Mouse (Mus musculus) thymus, postnatal 4 days (tissue): Measurements from ENCODE around the gene Ahnak.
"Not testable (repeated sequence)": the region's sequence is repeated elsewhere in the genome, so short reads cannot be mapped to it uniquely, and the experiment has no call there.

Experiments used
- DNase-seq: peaks from one replicate; pipeline ENCODE4 v3.0.0; 2021

Gene Ahnak

GRCm38 (mm10) chr19:9105101-9105685 lies 116.1 kb downstream of the Ahnak start:
- no peak for DNase-seq

GRCm38 (mm10) chr19:9106096-9106495 lies 117.0 kb downstream of the Ahnak start:
- no peak for DNase-seq

- DNase-seq, result no peak
These were observed 117.8 kb downstream of the Ahnak start for GRCm38 (mm10) chr19:9106751-9107378.

- DNase-seq, result no peak
These were observed 118.3 kb downstream of the Ahnak start for GRCm38 (mm10) chr19:9107379-9107755.

GRCm38 (mm10) chr19:9108536-9108935 lies 119.5 kb downstream of the Ahnak start:
- no peak for DNase-seq

GRCm38 (mm10) chr19:9110182-9110869 lies 121.2 kb downstream of the Ahnak start:
- DNase-seq, result peak; percentile 29

- DNase-seq, result no peak
These were observed 123.0 kb downstream of the Ahnak start for GRCm38 (mm10) chr19:9112043-9112442.

- no peak for DNase-seq
These were observed 127.2 kb downstream of the Ahnak start for GRCm38 (mm10) chr19:9116268-9116667.

- DNase-seq, result no peak
These were observed 128.2 kb downstream of the Ahnak start for GRCm38 (mm10) chr19:9117275-9117674.

- DNase-seq, result no peak
These were observed 130.8 kb downstream of the Ahnak start for GRCm38 (mm10) chr19:9119655-9120425.

- DNase-seq, result no peak
These were observed 133.3 kb downstream of the Ahnak start for GRCm38 (mm10) chr19:9122390-9122789.

- DNase-seq, result not testable (repeated sequence)
These were observed 134.9 kb downstream of the Ahnak start for GRCm38 (mm10) chr19:9123986-9124385.
